Mouse (Mus musculus) cortical plate, adult 2 months (tissue): ENCODE results near the gene Adprh.

Experiments used
- CTCF ChIP-seq: fragments of 200-500 bp; IDR thresholded peaks from 2 replicates; pipeline ENCODE4 v1.5.1; 2011; ENCODE audit warnings: mild to moderate bottlenecking, control low read depth, low read length; ENCODE audit not compliant: insufficient read depth; ENCODE audit errors: extremely low read depth
- POLR2A ChIP-seq: fragments of 200-500 bp; IDR thresholded peaks from 2 replicates; pipeline ENCODE4 v1.6.1; 2011; ENCODE audit warnings: mild to moderate bottlenecking, low read length, control low read depth; ENCODE audit not compliant: insufficient read depth; ENCODE audit errors: extremely low read depth

- no peak for TF ChIP-seq POLR2A
- no peak for TF ChIP-seq CTCF
Observed at GRCm38 (mm10) chr16:38453952-38454351, 1.4 kb upstream of the Adprh start.
